Mouse (Mus musculus): ENCODE data around the gene E130114P18Rik. TPM values are rescaled to one million over a fixed set of nuclear protein-coding genes. Genes with fewer than 3 reads are reported as not detected.

E130114P18Rik gene
- polyA plus RNA-seq, 1 experiment, result 0.74 TPM

- no peaks in the 10 kb centered on the region for H3K4me1 ChIP-seq (ENCODE audit: control insufficient read depth, insufficient read depth, low read length)
- no peaks in the 10 kb centered on the region for H3K27me3 ChIP-seq (ENCODE audit: control insufficient read depth, insufficient read depth, low read length)
- no peak for TF ChIP-seq POLR2A (IDR thresholded peaks at IDR 0.05; ENCODE audit: control insufficient read depth, low read depth, low read length)
- TF ChIP-seq CTCF (IDR thresholded peaks at IDR 0.05; ENCODE audit: control insufficient read depth, insufficient read depth, insufficient replicate concordance, low read depth, low read length), result no peak
- H3K4me3 ChIP-seq (ENCODE audit: control insufficient read depth, low read depth, low read length), result no peak overlapping the region
- H3K36me3 ChIP-seq (ENCODE audit: control insufficient read depth, insufficient read depth, low read length), result no peaks in the 10 kb centered on the region
- no peak overlapping the region for H3K27ac ChIP-seq (ENCODE audit: control insufficient read depth, insufficient read depth, low read depth, low read length)
These were observed 202.4 kb downstream of the E130114P18Rik start for GRCm38 (mm10) chr4:97575447-97575846.

GRCm38 (mm10) chr4:97569320-97569719, 208.6 kb downstream of the E130114P18Rik start:
- Histone ChIP-seq H3K4me1 (ENCODE audit: control insufficient read depth, insufficient read depth, low read length) (no peaks in the 10 kb centered on the region), H3K4me3 (ENCODE audit: control insufficient read depth, low read depth, low read length) (no peak overlapping the region), H3K27me3 (ENCODE audit: control insufficient read depth, insufficient read depth, low read length) (no peaks in the 10 kb centered on the region), H3K36me3 (ENCODE audit: control insufficient read depth, insufficient read depth, low read length) (no peaks in the 10 kb centered on the region), H3K27ac (ENCODE audit: control insufficient read depth, insufficient read depth, low read depth, low read length) (no peak overlapping the region)
- TF ChIP-seq CTCF (IDR thresholded peaks at IDR 0.05; ENCODE audit: control insufficient read depth, insufficient read depth, insufficient replicate concordance, low read depth, low read length) (no peak), POLR2A (IDR thresholded peaks at IDR 0.05; ENCODE audit: control insufficient read depth, low read depth, low read length) (no peak)

- no peaks in the 10 kb centered on the region for H3K27me3 ChIP-seq (ENCODE audit: control insufficient read depth, insufficient read depth, low read length)
- no peak overlapping the region for H3K4me3 ChIP-seq (ENCODE audit: control insufficient read depth, low read depth, low read length)
- no peak overlapping the region for H3K27ac ChIP-seq (ENCODE audit: control insufficient read depth, insufficient read depth, low read depth, low read length)
- TF ChIP-seq CTCF (IDR thresholded peaks at IDR 0.05; ENCODE audit: control insufficient read depth, insufficient read depth, insufficient replicate concordance, low read depth, low read length) (no peak), POLR2A (IDR thresholded peaks at IDR 0.05; ENCODE audit: control insufficient read depth, low read depth, low read length) (no peak)
- no peaks in the 10 kb centered on the region for H3K36me3 ChIP-seq (ENCODE audit: control insufficient read depth, insufficient read depth, low read length)
- no peaks in the 10 kb centered on the region for H3K4me1 ChIP-seq (ENCODE audit: control insufficient read depth, insufficient read depth, low read length)
These were observed 213.2 kb downstream of the E130114P18Rik start for GRCm38 (mm10) chr4:97564656-97565055.

GRCm38 (mm10) chr4:97564199-97564598, 213.7 kb downstream of the E130114P18Rik start:
- Histone ChIP-seq H3K4me3 (ENCODE audit: control insufficient read depth, low read depth, low read length) (no peak overlapping the region), H3K4me1 (ENCODE audit: control insufficient read depth, insufficient read depth, low read length) (no peaks in the 10 kb centered on the region), H3K36me3 (ENCODE audit: control insufficient read depth, insufficient read depth, low read length) (no peaks in the 10 kb centered on the region), H3K27me3 (ENCODE audit: control insufficient read depth, insufficient read depth, low read length) (no peaks in the 10 kb centered on the region), H3K27ac (ENCODE audit: control insufficient read depth, insufficient read depth, low read depth, low read length) (no peak overlapping the region)
- TF ChIP-seq CTCF (IDR thresholded peaks at IDR 0.05; ENCODE audit: control insufficient read depth, insufficient read depth, insufficient replicate concordance, low read depth, low read length) (no peak), POLR2A (IDR thresholded peaks at IDR 0.05; ENCODE audit: control insufficient read depth, low read depth, low read length) (no peak)

GRCm38 (mm10) chr4:97557585-97557984, 220.3 kb downstream of the E130114P18Rik start:
- H3K27me3 ChIP-seq (ENCODE audit: control insufficient read depth, insufficient read depth, low read length), result no peaks in the 10 kb centered on the region
- TF ChIP-seq CTCF (IDR thresholded peaks at IDR 0.05; ENCODE audit: control insufficient read depth, insufficient read depth, insufficient replicate concordance, low read depth, low read length) (no peak), POLR2A (IDR thresholded peaks at IDR 0.05; ENCODE audit: control insufficient read depth, low read depth, low read length) (no peak)
- H3K36me3 ChIP-seq (ENCODE audit: control insufficient read depth, insufficient read depth, low read length), result no peaks in the 10 kb centered on the region
- H3K4me3 ChIP-seq (ENCODE audit: control insufficient read depth, low read depth, low read length), result no peak overlapping the region
- no peak overlapping the region for H3K27ac ChIP-seq (ENCODE audit: control insufficient read depth, insufficient read depth, low read depth, low read length)
- H3K4me1 ChIP-seq (ENCODE audit: control insufficient read depth, insufficient read depth, low read length), result no peaks in the 10 kb centered on the region

- Histone ChIP-seq H3K27ac (ENCODE audit: control insufficient read depth, insufficient read depth, low read depth, low read length) (no peak overlapping the region), H3K4me1 (ENCODE audit: control insufficient read depth, insufficient read depth, low read length) (no peaks in the 10 kb centered on the region), H3K36me3 (ENCODE audit: control insufficient read depth, insufficient read depth, low read length) (no peaks in the 10 kb centered on the region), H3K4me3 (ENCODE audit: control insufficient read depth, low read depth, low read length) (no peak overlapping the region), H3K27me3 (ENCODE audit: control insufficient read depth, insufficient read depth, low read length) (no peaks in the 10 kb centered on the region)
- TF ChIP-seq POLR2A (IDR thresholded peaks at IDR 0.05; ENCODE audit: control insufficient read depth, low read depth, low read length) (no peak), CTCF (IDR thresholded peaks at IDR 0.05; ENCODE audit: control insufficient read depth, insufficient read depth, insufficient replicate concordance, low read depth, low read length) (no peak)
These were observed 233.9 kb downstream of the E130114P18Rik start for GRCm38 (mm10) chr4:97544016-97544415.

GRCm38 (mm10) chr4:97532072-97532471, 245.8 kb downstream of the E130114P18Rik start:
- H3K27me3 ChIP-seq (ENCODE audit: control insufficient read depth, insufficient read depth, low read length), result no peaks in the 10 kb centered on the region
- no peaks in the 10 kb centered on the region for H3K36me3 ChIP-seq (ENCODE audit: control insufficient read depth, insufficient read depth, low read length)
- no peaks in the 10 kb centered on the region for H3K4me1 ChIP-seq (ENCODE audit: control insufficient read depth, insufficient read depth, low read length)
- no peak overlapping the region for H3K27ac ChIP-seq (ENCODE audit: control insufficient read depth, insufficient read depth, low read depth, low read length)
- TF ChIP-seq POLR2A (IDR thresholded peaks at IDR 0.05; ENCODE audit: control insufficient read depth, low read depth, low read length), result no peak
- TF ChIP-seq CTCF (IDR thresholded peaks at IDR 0.05; ENCODE audit: control insufficient read depth, insufficient read depth, insufficient replicate concordance, low read depth, low read length), result no peak
- no peak overlapping the region for H3K4me3 ChIP-seq (ENCODE audit: control insufficient read depth, low read depth, low read length)

- no peak overlapping the region for H3K4me3 ChIP-seq (ENCODE audit: control insufficient read depth, low read depth, low read length)
- no peaks in the 10 kb centered on the region for H3K27me3 ChIP-seq (ENCODE audit: control insufficient read depth, insufficient read depth, low read length)
- no peak overlapping the region for H3K27ac ChIP-seq (ENCODE audit: control insufficient read depth, insufficient read depth, low read depth, low read length)
- TF ChIP-seq CTCF (IDR thresholded peaks at IDR 0.05; ENCODE audit: control insufficient read depth, insufficient read depth, insufficient replicate concordance, low read depth, low read length), result no peak
- no peak for TF ChIP-seq POLR2A (IDR thresholded peaks at IDR 0.05; ENCODE audit: control insufficient read depth, low read depth, low read length)
- no peaks in the 10 kb centered on the region for H3K36me3 ChIP-seq (ENCODE audit: control insufficient read depth, insufficient read depth, low read length)
- no peaks in the 10 kb centered on the region for H3K4me1 ChIP-seq (ENCODE audit: control insufficient read depth, insufficient read depth, low read length)
These were observed 249.4 kb downstream of the E130114P18Rik start for GRCm38 (mm10) chr4:97528517-97528916.

Other genes with a start within 250 kb of the E130114P18Rik start
- 6.4 and 8.1 TPM in 2 replicates for gene Nfia, start 5.3 kb downstream of the E130114P18Rik start, polyA plus RNA-seq (2012; rRNA removed)